Mouse (Mus musculus) midbrain, postnatal 0 days (tissue): ENCODE data around the gene Dctn1. TPM values are rescaled to one million over a fixed set of nuclear protein-coding genes. Genes with fewer than 3 reads are reported as not detected.
A peak's percentile ranks its signal among the peaks of the same experiment; 100 is the strongest.

Source experiments
- ATAC-seq: fragments of 200-750 bp; cut with Nextera tagmentation; 2 replicates; pipeline ENCODE4 v1.8.0; 2017; ENCODE audit warnings: moderate number of reproducible peaks, mild to moderate bottlenecking, moderate TSS enrichment, moderate library complexity; ENCODE audit not compliant: low FRiP score
- DNase-seq: peaks from one replicate; pipeline ENCODE4 v3.0.0-alpha.2; 2015; ENCODE audit warnings: low spot score
- H3K27ac ChIP-seq: fragments of 300-500 bp; sonication (generic); 2 replicates; pipeline ENCODE4 v1.5.1; 2014; ENCODE audit warnings: low read depth, mild to moderate bottlenecking, low read length, mixed read lengths
- H3K27me3 ChIP-seq: fragments of 300-500 bp; sonication (generic); 2 replicates; pipeline ENCODE4 v1.6.1; 2014; ENCODE audit warnings: low read length, control low read depth, mixed read lengths; ENCODE audit not compliant: insufficient read depth
- H3K36me3 ChIP-seq: fragments of 300-500 bp; sonication (generic); 2 replicates; pipeline ENCODE4 v1.6.1; 2014; ENCODE audit warnings: low read length, control low read depth, mixed read lengths; ENCODE audit not compliant: insufficient read depth
- H3K4me1 ChIP-seq: fragments of 300-500 bp; sonication (generic); 2 replicates; pipeline ENCODE4 v1.6.1; 2014; ENCODE audit warnings: mild to moderate bottlenecking, control low read depth, antibody characterized with exemption, low read length, mixed read lengths; ENCODE audit not compliant: insufficient read depth
- H3K4me2 ChIP-seq: fragments of 300-500 bp; sonication (generic); 2 replicates; pipeline ENCODE4 v1.6.1; 2014; ENCODE audit warnings: low read depth, mild to moderate bottlenecking, low read length, mixed read lengths; ENCODE audit not compliant: poor library complexity, severe bottlenecking
- H3K4me3 ChIP-seq: fragments of 300-500 bp; sonication (generic); 2 replicates; pipeline ENCODE4 v1.5.1; 2014; ENCODE audit warnings: low read depth, mild to moderate bottlenecking, low read length, moderate library complexity
- H3K9ac ChIP-seq: fragments of 300-500 bp; sonication (generic); replicated peaks from 2 replicates; pipeline ENCODE4 v1.6.1; 2014; ENCODE audit warnings: mild to moderate bottlenecking, low read length, moderate library complexity, mixed read lengths; ENCODE audit not compliant: poor library complexity, severe bottlenecking
- H3K9me3 ChIP-seq: fragments of 300-500 bp; sonication (generic); 2 replicates; pipeline ENCODE4 v1.6.1; 2016; ENCODE audit warnings: low read length, control low read depth
- CTCF ChIP-seq: IDR thresholded peaks from 2 replicates; pipeline ENCODE4 v1.5.1; 2016; ENCODE audit warnings: antibody characterized with exemption, mild to moderate bottlenecking
- WGBS: fragments of 180-500 bp; shearing (Covaris S2); extraction: QIAGEN DNeasy Blood & Tissue Kit; methylation state at CpG from one replicate; pipeline ENCODE4 v1.1.7; 2014; 5-methylcytosine and 5-hydroxymethylcytosine counted together
- polyA plus RNA-seq: library from polyadenylated mRNA; unstranded; fragments of >200 nt; fragmentation: Nextera tagmentation; extraction: Ambion mirVana; gene quantifications from 2 replicates; pipeline ENCODE4 v1.2.1, GENCODE M21; 2015
- total RNA-seq: library from RNA; depleted of rRNA; stranded (reverse); fragments of >200 nt; gene quantifications from 2 replicates; pipeline ENCODE4 v1.2.3, GENCODE M21; 2014

Dctn1 gene
- total and polyA plus RNA-seq, 2 experiments from 2014 or later: 126 to 166 TPM

DNA sequence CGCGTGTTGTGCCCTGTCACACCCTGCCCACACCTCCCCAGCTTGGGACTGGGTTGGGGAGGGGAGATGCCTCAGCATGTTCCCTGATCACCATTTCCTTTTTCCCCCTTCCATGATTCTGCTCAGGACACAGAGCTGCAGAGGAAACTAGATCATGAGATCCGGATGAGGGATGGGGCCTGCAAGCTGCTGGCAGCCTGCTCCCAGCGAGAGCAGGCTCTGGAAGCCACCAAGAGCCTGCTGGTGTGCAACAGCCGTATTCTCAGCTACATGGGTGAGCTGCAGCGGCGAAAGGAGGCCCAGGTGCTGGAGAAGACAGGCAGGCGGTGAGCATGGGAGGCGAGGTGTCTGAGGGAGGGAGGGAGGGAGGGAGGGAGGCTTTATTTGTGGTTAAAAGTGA, 19.9 kb upstream of the Dctn1 start:
- Histone ChIP-seq H3K4me2 (no peak overlapping the region), H3K36me3 (0 out of 2 replicates have a peak, but pooled peaks cover 2% of the 10 kb centered on the region), H3K9me3 (no peaks in the 10 kb centered on the region), H3K9ac (no peak overlapping the region), H3K27ac (no peak overlapping the region), H3K4me1 (peaks cover 4% of the 10 kb centered on the region; the same call in 1 of the 2 replicates), H3K4me3 (no peak overlapping the region), H3K27me3 (no peaks in the 10 kb centered on the region)
- 81% methylated on average over 9 of the region's 9 CpGs for WGBS
- DNase-seq (no peak), ATAC-seq (no peak)
- TF ChIP-seq CTCF: no peak

DNA sequence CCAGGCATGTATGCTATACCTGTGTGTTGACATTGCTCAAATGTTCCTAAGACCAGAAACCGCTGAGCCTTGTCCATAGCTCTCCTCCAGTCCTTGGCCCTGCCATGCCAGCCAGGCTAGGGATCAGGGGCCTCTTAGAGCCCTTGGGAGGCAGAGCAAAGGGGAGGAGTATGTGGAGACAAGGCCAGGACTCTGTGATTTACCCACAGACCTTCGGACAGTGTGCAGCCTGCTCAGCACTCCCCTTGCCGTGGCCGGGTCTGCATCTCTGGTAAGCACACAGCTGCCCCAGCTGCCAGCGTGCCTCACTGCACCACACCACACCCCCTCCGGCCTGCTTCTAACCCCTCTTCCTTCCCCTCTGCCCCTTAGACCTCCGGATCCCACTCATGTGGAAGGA, 18.4 kb upstream of the Dctn1 start:
- DNase-seq: no peak
- H3K36me3 ChIP-seq: 0 out of 2 replicates have a peak, but pooled peaks cover 2% of the 10 kb centered on the region
- H3K27me3 ChIP-seq: no peaks in the 10 kb centered on the region
- H3K27ac ChIP-seq: no peak overlapping the region
- H3K9ac ChIP-seq: no peak overlapping the region
- 0 out of 2 replicates have a peak, but pooled peaks cover under 1% of the 10 kb centered on the region for H3K4me1 ChIP-seq
- no peak overlapping the region for H3K4me3 ChIP-seq
- ATAC-seq: no peak
- no peak overlapping the region for H3K4me2 ChIP-seq
- no peaks in the 10 kb centered on the region for H3K9me3 ChIP-seq
- WGBS: 50% methylated on average over 5 of the region's 7 CpGs
- no peak for TF ChIP-seq CTCF

DNA sequence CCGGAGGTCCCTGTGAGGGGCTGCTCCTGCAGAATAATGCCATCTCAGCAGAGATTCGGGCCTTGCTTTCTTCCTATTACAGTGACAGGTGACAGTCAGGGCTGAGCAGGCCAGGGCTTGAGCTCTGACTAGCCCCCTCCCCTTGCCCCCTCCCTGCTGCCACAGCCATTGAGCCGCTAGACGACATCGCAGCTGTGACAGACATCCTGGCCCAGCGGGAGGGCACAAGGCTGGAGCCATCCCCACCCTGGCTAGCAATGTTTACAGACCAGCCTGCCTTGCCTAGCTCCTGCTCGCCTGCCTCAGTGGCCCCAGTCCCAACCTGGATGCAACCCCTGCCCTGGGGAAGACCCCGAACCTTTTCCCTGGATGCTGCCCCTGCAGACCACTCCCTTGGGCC, 14.0 kb upstream of the Dctn1 start:
- Histone ChIP-seq H3K4me2 (no peak overlapping the region), H3K9ac (no peak overlapping the region; the same call in 1 of the 2 replicates)

DNA sequence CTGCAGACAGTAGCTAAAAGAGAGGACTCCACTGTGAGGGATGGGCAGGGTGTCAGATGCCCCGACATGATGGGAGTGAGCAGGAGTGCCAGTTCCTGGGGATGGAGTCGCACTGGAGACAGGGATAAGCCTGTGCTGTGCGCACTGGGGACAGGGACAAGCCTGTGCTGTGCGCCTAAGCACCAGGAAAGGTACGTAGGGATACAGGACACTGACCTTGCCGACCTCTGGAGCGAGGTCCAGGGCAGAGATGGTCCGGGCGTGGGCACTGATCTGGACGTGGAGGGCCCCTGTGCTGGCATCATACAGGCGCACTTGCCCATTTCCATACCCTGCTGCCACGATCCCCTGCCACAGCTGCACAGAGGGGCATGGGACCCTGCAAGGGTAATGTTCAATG, 12.7 kb upstream of the Dctn1 start:
- 88% methylated on average over 12 of the region's 12 CpGs for WGBS
- no peak for TF ChIP-seq CTCF

More for the DNA sequence above, 14.0 kb upstream of the Dctn1 start:
- TF ChIP-seq CTCF: no peak
- no peak for DNase-seq
- Histone ChIP-seq H3K27me3 (no peaks in the 10 kb centered on the region), H3K36me3 (0 out of 2 replicates have a peak, but pooled peaks cover 14% of the 10 kb centered on the region), H3K27ac (no peak overlapping the region), H3K4me3 (no peak overlapping the region), H3K9me3 (no peaks in the 10 kb centered on the region), H3K4me1 (peaks cover 9% of the 10 kb centered on the region; the same call in 1 of the 2 replicates)
- ATAC-seq: no peak
- 26% methylated on average over 8 of the region's 8 CpGs for WGBS

DNA sequence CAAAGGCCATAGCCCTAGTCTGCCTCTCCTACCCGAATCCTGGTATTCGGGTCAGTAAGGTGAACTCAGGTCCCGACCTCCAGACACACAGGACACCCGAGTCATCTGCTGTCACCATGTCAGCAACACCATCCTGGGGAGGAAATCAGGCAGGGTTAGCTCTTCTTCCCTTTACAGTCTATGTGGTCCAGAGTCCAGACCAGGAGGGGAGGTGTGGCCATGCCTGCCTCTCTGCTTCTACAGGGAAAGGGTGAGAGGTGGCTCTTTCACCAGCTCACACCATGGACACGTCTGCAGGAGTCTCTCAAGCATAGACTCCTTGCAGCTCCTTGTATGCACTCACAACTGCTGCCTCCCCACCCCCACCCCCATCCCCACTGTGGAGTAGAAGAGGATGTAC, 12.2 kb upstream of the Dctn1 start:
- H3K9ac ChIP-seq: no peak overlapping the region
- H3K9me3 ChIP-seq: no peaks in the 10 kb centered on the region
- ATAC-seq (no peak), DNase-seq (no peak)
- H3K27ac ChIP-seq: no peak overlapping the region
- H3K4me1 ChIP-seq: peaks cover 9% of the 10 kb centered on the region; the same call in 1 of the 2 replicates
- no peak for TF ChIP-seq CTCF
- 0 out of 2 replicates have a peak, but pooled peaks cover 11% of the 10 kb centered on the region for H3K36me3 ChIP-seq
- H3K27me3 ChIP-seq: no peaks in the 10 kb centered on the region
- WGBS: 78% methylated on average over 5 of the region's 5 CpGs
- no peak overlapping the region for H3K4me2 ChIP-seq
- no peak overlapping the region for H3K4me3 ChIP-seq

More for the DNA sequence above, 12.7 kb upstream of the Dctn1 start:
- Histone ChIP-seq H3K9ac (no peak overlapping the region), H3K4me2 (no peak overlapping the region), H3K36me3 (0 out of 2 replicates have a peak, but pooled peaks cover 13% of the 10 kb centered on the region), H3K27ac (no peak overlapping the region), H3K4me3 (no peak overlapping the region), H3K27me3 (no peaks in the 10 kb centered on the region), H3K9me3 (no peaks in the 10 kb centered on the region), H3K4me1 (peaks cover 9% of the 10 kb centered on the region; the same call in 1 of the 2 replicates)
- ATAC-seq: no peak
- DNase-seq: no peak

DNA sequence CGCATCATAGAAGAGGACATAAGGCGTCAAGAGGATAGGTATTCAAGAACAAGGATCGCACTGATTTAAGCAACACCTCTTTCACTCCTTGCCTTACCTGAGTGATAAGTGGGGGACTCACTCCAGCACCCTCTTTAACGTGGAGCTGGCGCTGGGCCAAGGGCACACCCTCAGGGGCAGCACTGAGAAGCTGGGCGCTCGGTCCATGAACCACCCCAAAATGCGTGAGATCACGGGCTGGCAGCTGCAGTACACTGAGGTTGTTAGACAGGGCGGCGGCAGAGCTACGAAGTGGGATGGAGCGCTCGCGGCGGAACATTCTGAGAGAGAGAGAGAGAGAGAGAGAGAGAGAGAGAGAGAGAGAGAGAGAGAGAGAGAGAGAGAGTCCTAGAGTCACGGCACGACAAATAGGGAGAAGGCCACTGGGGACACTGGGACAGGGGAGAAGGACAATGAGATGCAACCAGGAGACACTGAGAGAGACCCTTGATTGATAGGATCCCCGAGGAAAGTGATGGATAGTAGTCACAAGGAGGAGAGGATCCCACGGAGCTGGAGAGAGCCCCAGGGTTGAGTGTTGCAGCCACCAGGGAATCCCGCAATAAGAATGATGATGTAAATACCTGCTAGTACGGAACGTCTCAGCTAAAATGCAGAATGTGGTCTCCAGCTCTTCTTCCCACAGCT, 10.0 kb upstream of the Dctn1 start:
- 8% methylated on average over 23 of the region's 23 CpGs for WGBS
- ATAC-seq: peak; percentile 48
- Histone ChIP-seq H3K4me3 (peak overlapping the region; percentile 53), H3K4me1 (peaks cover 9% of the 10 kb centered on the region; the same call in 1 of the 2 replicates), H3K36me3 (0 out of 2 replicates have a peak, but pooled peaks cover 11% of the 10 kb centered on the region), H3K9me3 (no peaks in the 10 kb centered on the region), H3K27ac (peak overlapping the region; percentile 14; the same call in 1 of the 2 replicates), H3K9ac (peak overlapping the region; percentile 63), H3K4me2 (peak overlapping the region; percentile 83), H3K27me3 (peaks cover 6% of the 10 kb centered on the region)
- no peak; the same call in 1 of the 2 replicates for TF ChIP-seq CTCF
- DNase-seq: peak; percentile 38
